Mouse (Mus musculus) limb, embryonic 13.5 days (tissue): Measurements from ENCODE around the gene Ppef1. TPM values are rescaled to one million over a fixed set of nuclear protein-coding genes. Genes with fewer than 3 reads are reported as not detected.

Source experiments
- ATAC-seq: fragments of 200-750 bp; cut with Nextera tagmentation; 2 replicates; pipeline ENCODE4 v1.8.0; 2017; ENCODE audit warnings: low read depth, moderate number of reproducible peaks, moderate TSS enrichment; ENCODE audit not compliant: low FRiP score
- H3K27ac ChIP-seq: fragments of 300-500 bp; sonication (generic); 2 replicates; pipeline ENCODE4 v1.5.1; 2015; ENCODE audit warnings: inconsistent platforms, mild to moderate bottlenecking, moderate library complexity
- H3K27me3 ChIP-seq: fragments of 300-500 bp; sonication (generic); 2 replicates; pipeline ENCODE4 v1.6.1; 2015; ENCODE audit warnings: mild to moderate bottlenecking, inconsistent platforms
- H3K36me3 ChIP-seq: fragments of 300-500 bp; sonication (generic); 2 replicates; pipeline ENCODE4 v1.6.1; 2015; ENCODE audit warnings: inconsistent platforms, mild to moderate bottlenecking, moderate library complexity
- H3K4me1 ChIP-seq: fragments of 300-500 bp; sonication (generic); 2 replicates; pipeline ENCODE4 v1.6.1; 2015; ENCODE audit warnings: inconsistent platforms
- H3K4me2 ChIP-seq: fragments of 300-500 bp; sonication (generic); replicated peaks from 2 replicates; pipeline ENCODE4 v1.6.1; 2015; ENCODE audit warnings: inconsistent platforms, mild to moderate bottlenecking, moderate library complexity
- H3K4me3 ChIP-seq: fragments of 300-500 bp; sonication (generic); 2 replicates; pipeline ENCODE4 v1.5.1; 2015; ENCODE audit warnings: moderate library complexity, mild to moderate bottlenecking, inconsistent platforms
- H3K9ac ChIP-seq: fragments of 300-500 bp; sonication (generic); 2 replicates; pipeline ENCODE4 v1.6.1; 2015; ENCODE audit warnings: mild to moderate bottlenecking, inconsistent platforms
- H3K9me3 ChIP-seq: fragments of 300-500 bp; sonication (generic); 2 replicates; pipeline ENCODE4 v1.6.1; 2016; ENCODE audit warnings: inconsistent platforms
- WGBS: fragments of 180-500 bp; shearing (Covaris S2); methylation state at CpG from one replicate; pipeline ENCODE4 v1.1.7; 2015; 5-methylcytosine and 5-hydroxymethylcytosine counted together
- polyA plus RNA-seq: library from polyadenylated mRNA; unstranded; fragments of >200 nt; fragmentation: Nextera tagmentation; extraction: Ambion mirVana; gene quantifications from 2 replicates; pipeline ENCODE4 v1.2.1, GENCODE M21; 2015

The Ppef1 gene
- polyA plus RNA-seq, 1 experiment from 2014 or later: 1.7 TPM

DNA sequence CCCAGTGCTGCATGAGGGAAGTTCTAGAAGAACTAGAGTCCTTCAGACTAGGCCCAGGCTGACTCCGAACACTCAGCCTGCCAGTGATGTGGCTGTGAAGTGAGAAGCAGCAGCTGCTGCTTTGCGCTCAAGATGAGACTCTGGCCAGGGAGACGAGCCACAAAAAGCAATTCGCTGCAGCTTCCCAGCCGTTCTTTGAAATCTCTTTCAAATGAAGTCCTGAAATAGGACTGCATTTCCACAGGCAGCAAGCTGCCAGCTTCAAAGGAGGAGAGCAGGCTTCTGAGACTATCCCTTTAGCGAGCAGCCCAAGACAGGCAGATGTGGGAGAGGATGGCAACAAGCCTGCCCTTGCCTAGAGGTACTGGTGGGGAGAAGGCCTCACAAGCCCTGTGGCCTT is 142.6 kb downstream of the Ppef1 start:
- Histone ChIP-seq H3K27me3 (peaks cover 27% of the 10 kb centered on the region; the same call in 1 of the 2 replicates), H3K4me3 (no peak overlapping the region), H3K36me3 (peaks cover 4% of the 10 kb centered on the region; the same call in 1 of the 2 replicates), H3K4me1 (no peaks in the 10 kb centered on the region), H3K27ac (no peak overlapping the region), H3K9me3 (no peaks in the 10 kb centered on the region), H3K9ac (no peak overlapping the region), H3K4me2 (no peak overlapping the region)
- WGBS: 81% methylated on average over 6 of the region's 6 CpGs
- no peak for ATAC-seq

DNA sequence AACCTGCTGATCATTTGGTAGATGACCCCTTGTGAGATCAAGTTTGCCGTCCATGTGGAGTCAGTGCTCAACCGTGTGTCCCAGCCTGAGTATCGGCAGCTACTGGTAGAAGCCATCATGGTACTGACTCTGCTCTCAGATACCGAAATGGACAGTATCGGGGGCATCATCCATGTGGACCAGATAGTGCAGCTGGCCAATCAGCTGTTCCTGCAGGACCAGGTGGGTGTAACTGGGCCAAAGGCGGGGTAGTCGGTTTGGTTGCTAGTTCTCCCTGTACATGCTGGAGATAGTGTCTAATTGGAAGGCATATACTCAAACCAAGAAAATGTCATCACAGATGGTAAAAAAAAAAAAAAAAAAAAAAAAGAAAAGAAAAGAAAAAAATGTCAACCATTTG is 145.4 kb downstream of the Ppef1 start:
- WGBS: 96% methylated on average over 7 of the region's 7 CpGs
- H3K4me2 ChIP-seq: no peak overlapping the region
- no peak overlapping the region for H3K27ac ChIP-seq
- H3K27me3 ChIP-seq: peaks cover 27% of the 10 kb centered on the region
- no peak for ATAC-seq
- H3K4me1 ChIP-seq: no peaks in the 10 kb centered on the region
- no peak overlapping the region for H3K4me3 ChIP-seq
- no peak overlapping the region for H3K9ac ChIP-seq
- H3K36me3 ChIP-seq: peaks cover 9% of the 10 kb centered on the region
- H3K9me3 ChIP-seq: no peaks in the 10 kb centered on the region

DNA sequence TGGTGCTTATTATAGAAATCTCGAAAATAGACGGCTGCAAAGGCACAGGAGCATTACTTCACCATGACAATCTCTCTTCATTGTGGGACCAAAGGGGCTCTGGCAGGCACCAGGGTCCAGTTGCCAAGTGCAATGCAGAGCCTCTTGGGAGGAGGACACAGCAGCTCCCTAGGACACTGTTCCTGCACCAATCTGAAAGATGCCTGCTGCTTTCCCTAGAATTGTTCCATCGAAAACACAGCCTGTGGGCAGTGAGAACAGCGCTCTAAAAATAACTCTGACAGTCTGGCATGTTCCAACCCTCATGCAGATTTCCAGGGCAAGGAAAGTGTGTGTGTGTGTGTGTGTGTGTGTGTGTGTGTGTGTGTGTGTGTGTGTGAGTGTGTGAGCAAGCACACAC is 147.0 kb downstream of the Ppef1 start:
- Histone ChIP-seq H3K27me3 (peaks cover 27% of the 10 kb centered on the region), H3K4me3 (no peak overlapping the region), H3K4me2 (no peak overlapping the region), H3K4me1 (no peaks in the 10 kb centered on the region), H3K36me3 (peaks cover 9% of the 10 kb centered on the region), H3K27ac (no peak overlapping the region), H3K9me3 (no peaks in the 10 kb centered on the region), H3K9ac (no peak overlapping the region)
- 83% methylated on average over 4 of the region's 4 CpGs for WGBS
- no peak for ATAC-seq

DNA sequence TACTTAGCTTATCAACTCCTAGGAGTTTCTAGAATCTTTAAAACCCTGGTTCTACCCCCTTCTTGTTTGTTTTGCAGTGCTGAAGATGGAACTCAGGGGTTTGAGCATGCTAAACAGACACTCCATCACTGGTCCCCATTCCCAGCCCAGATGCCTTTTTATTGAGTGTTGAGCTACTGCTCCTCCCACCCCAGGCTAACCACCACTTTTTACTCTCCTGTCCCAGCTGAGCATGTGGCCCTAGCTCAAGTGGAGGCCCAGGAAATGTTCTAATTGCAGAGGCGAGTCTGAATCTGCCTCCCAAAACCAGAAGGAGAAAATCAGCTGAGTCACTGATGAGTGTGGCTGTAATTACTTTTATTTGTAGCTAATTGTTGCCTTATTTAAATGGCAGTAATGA is 150.5 kb downstream of the Ppef1 start:
- Histone ChIP-seq H3K4me2 (no peak overlapping the region), H3K4me3 (no peak overlapping the region), H3K36me3 (peaks cover 9% of the 10 kb centered on the region), H3K9ac (no peak overlapping the region), H3K9me3 (no peaks in the 10 kb centered on the region), H3K27ac (no peak overlapping the region), H3K27me3 (peaks cover 18% of the 10 kb centered on the region), H3K4me1 (no peaks in the 10 kb centered on the region)
- WGBS: 46% methylated on average over 1 of the region's 1 CpGs
- no peak for ATAC-seq

DNA sequence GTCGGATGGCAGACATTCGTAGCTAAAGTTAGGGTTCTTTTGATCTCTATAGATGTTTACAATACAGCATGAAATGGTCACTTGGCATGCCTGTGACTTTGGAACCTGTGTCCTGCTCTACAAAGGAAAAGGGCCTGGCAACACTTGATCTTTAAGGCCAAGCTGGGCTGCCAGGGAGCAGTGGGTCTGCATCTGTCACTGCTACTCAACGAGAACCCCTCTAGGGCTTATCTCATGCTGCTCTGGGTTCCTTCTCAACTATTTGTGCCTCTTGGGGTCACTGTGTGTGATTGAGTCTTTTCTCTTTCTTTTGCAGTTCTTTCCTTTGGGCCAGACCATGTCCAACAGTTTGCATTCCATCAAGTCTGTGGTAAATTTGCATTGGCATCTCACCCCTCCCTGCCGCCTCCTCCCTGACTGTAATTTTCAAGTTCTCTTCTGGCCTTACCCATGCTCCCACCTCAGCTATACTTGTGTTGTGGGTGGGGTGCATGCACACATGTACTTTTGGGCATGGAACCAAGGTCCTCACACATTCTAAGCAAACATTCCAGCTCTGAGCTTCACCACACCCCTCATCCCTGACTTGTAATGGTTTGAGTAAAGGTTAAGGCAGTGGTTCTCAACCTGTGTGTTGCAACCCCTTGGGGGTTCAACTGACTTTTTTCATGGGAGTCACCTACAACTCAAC is 151.3 kb downstream of the Ppef1 start:
- Histone ChIP-seq H3K4me1 (no peaks in the 10 kb centered on the region), H3K4me3 (no peak overlapping the region), H3K27me3 (peaks cover 20% of the 10 kb centered on the region), H3K4me2 (no peak overlapping the region), H3K9me3 (no peaks in the 10 kb centered on the region), H3K9ac (no peak overlapping the region), H3K27ac (no peak overlapping the region), H3K36me3 (peaks cover 5% of the 10 kb centered on the region; the same call in 1 of the 2 replicates)
- no peak for ATAC-seq
- WGBS: 91% methylated on average over 4 of the region's 4 CpGs

DNA sequence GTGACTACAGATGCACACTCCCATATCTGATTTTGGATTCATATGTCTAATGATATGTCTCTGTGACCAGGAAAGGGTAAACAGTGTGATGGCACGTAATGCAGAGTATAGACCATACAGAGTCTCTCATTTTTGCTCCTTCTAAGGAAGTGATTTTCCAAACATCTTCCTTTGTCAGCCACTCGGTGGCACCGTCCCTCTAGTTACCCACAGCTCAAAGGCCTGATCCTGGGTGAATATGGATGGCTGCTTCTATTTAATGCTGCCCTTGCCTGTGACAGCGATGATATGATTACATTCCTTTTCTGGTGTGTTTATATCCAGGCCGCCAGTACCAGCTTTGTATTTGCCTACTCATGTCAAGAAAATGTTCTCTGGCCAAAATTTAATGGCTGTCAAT is 152.0 kb downstream of the Ppef1 start:
- ATAC-seq: no peak
- Histone ChIP-seq H3K4me2 (no peak overlapping the region), H3K9ac (no peak overlapping the region), H3K9me3 (no peaks in the 10 kb centered on the region), H3K36me3 (peaks cover 6% of the 10 kb centered on the region), H3K27ac (no peak overlapping the region), H3K4me3 (no peak overlapping the region), H3K4me1 (no peaks in the 10 kb centered on the region), H3K27me3 (peaks cover 20% of the 10 kb centered on the region)
- WGBS: 77% methylated on average over 5 of the region's 5 CpGs

Other genes starting within 250 kb of the Ppef1 start
- 20.7 and 23.1 TPM in 2 replicates for gene Phka2, start 233.6 kb downstream of the Ppef1 start, polyA plus RNA-seq
- gene Rs1, start 32.2 kb upstream of the Ppef1 start, polyA plus RNA-seq: 0.06 TPM in 1 of 2 replicates, not detected in the other
- 0.11 and 0.36 TPM in 2 replicates for gene Gja6, start 171.3 kb upstream of the Ppef1 start, polyA plus RNA-seq